ENCODE assay signal across 15 mouse cellular contexts in the genomic region with DNA sequence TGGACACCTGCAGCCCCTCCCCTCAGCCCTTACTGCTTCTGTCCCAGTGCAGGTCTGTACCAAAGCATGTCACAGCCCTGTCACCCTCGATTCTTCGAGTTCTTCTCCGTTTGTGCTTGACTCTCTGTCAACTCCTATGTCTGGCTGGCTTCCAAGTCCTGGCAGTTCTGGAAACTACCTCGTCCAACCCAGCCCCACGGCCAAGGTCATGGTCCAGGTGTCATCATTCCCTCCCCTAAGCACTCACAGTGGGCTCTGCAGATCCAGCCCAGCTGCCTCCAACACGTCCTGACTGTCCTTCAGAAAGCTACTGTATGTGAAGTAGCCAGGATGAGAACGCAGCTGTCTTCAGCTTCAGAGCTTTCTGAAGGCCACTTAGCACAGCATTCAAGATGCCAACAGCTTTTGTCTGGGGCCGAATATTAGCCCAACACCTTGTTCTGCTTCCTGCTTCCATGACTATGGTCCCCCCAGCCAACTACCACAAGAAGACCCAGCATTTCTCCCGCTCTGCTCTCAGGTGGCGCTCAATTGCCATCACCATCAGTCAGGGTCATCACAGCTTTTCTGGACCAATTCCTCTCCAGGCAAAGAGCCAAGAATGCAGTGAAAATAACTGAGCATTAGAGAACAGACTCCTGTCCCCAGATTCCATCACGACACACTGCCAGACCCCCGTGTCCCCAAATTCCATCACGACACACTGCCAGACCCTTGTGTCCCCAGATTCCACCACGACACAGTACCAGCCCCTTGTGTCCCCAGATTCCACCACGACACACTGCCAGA. TPM values are rescaled to one million over a fixed set of nuclear protein-coding genes. Genes with fewer than 3 reads are reported as not detected.
DNase-seq lines count a peak whose midpoint lies in the region; ATAC-seq and TF ChIP-seq lines count a peak whose summit lies in the region.
"Had no signal": no experiment of that assay in that cellular context is flagged by ENCODE, and none has a peak within 500 bp of the region (broad histone marks: within the 10 kb centered on the region; RNA-seq: fewer than 3 reads in every experiment).

No protein-coding gene starts in this region.

- no peaks in the 10 kb centered on the region for H3K4me1 ChIP-seq in hindbrain, postnatal 0 days (ENCODE audit: insufficient read depth, low read length)
- no peaks in the 10 kb centered on the region for H3K4me1 ChIP-seq in hindbrain, embryonic 14.5 days (replicated peaks; ENCODE audit: control insufficient read depth, insufficient read depth, low read length)
- no peaks in the 10 kb centered on the region for H3K4me1 ChIP-seq in midbrain, postnatal 0 days (ENCODE audit: insufficient read depth, low read length)
- no peaks in the 10 kb centered on the region for H3K4me1 ChIP-seq in midbrain, embryonic 14.5 days (ENCODE audit: control insufficient read depth, insufficient read depth, low read length)
- H3K4me1 ChIP-seq in forebrain, embryonic 13.5 days = no peaks in the 10 kb centered on the region
- H3K4me1 ChIP-seq: embryonic facial prominence, embryonic 13.5 days; forebrain, embryonic 10.5 days; megakaryocyte, embryonic 14.5 days; neural tube, embryonic 12.5 days had no signal

- peaks cover 22% of the 10 kb centered on the region for H3K36me3 ChIP-seq in hindbrain, postnatal 0 days (ENCODE audit: insufficient read depth, low read length)
- peaks cover 97% of the 10 kb centered on the region for H3K36me3 ChIP-seq in hindbrain, embryonic 14.5 days (replicated peaks; ENCODE audit: control insufficient read depth, insufficient read depth)
- peaks cover 59% of the 10 kb centered on the region for H3K36me3 ChIP-seq in midbrain, postnatal 0 days (ENCODE audit: insufficient read depth, low read length)
- peaks cover 93% of the 10 kb centered on the region for H3K36me3 ChIP-seq in midbrain, embryonic 14.5 days (ENCODE audit: control insufficient read depth, insufficient read depth, low read length)
- peaks cover 92% of the 10 kb centered on the region for H3K36me3 ChIP-seq in forebrain, embryonic 13.5 days (ENCODE audit: poor library complexity, severe bottlenecking)

- no peak overlapping the region for H3K4me3 ChIP-seq in hindbrain, postnatal 0 days (ENCODE audit: low read length)
- no peak overlapping the region for H3K4me3 ChIP-seq in hindbrain, embryonic 14.5 days (replicated peaks; ENCODE audit: low read length)
- no peak overlapping the region for H3K4me3 ChIP-seq in midbrain, postnatal 0 days (ENCODE audit: low read depth, low read length)
- H3K4me3 ChIP-seq in midbrain, embryonic 14.5 days (replicated peaks; ENCODE audit: low read depth, low read length) = no peak overlapping the region
- no peak overlapping the region for H3K4me3 ChIP-seq in forebrain, embryonic 13.5 days
- H3K4me3 ChIP-seq: embryonic facial prominence, embryonic 13.5 days; forebrain, embryonic 10.5 days; left cerebral cortex, adult 2 months; megakaryocyte, embryonic 14.5 days; neural tube, embryonic 12.5 days had no signal

- H3K27ac ChIP-seq in hindbrain, postnatal 0 days = no peak overlapping the region
- no peak overlapping the region for H3K27ac ChIP-seq in hindbrain, embryonic 14.5 days
- no peak overlapping the region for H3K27ac ChIP-seq in midbrain, postnatal 0 days (ENCODE audit: low read depth, low read length)
- no peak overlapping the region for H3K27ac ChIP-seq in midbrain, embryonic 14.5 days (replicated peaks; ENCODE audit: low read depth, low read length)
- H3K27ac ChIP-seq in forebrain, embryonic 13.5 days = no peak overlapping the region
- H3K27ac ChIP-seq: embryonic facial prominence, embryonic 13.5 days; forebrain, embryonic 10.5 days; left cerebral cortex, adult 2 months; neural tube, embryonic 12.5 days had no signal

- 74% methylated on average over 15 of the region's 15 CpGs for WGBS in hindbrain, postnatal 0 days
- 86% methylated on average over 15 of the region's 15 CpGs for WGBS in hindbrain, embryonic 14.5 days
- 81% methylated on average over 15 of the region's 15 CpGs for WGBS in midbrain, postnatal 0 days
- WGBS in midbrain, embryonic 14.5 days = 90% methylated on average over 15 of the region's 15 CpGs
- WGBS in forebrain, embryonic 13.5 days = 89% methylated on average over 15 of the region's 15 CpGs

- no peak for TF ChIP-seq CTCF in hindbrain, postnatal 0 days (IDR thresholded peaks at IDR 0.05; ENCODE audit: low read depth)
- no peak for TF ChIP-seq CTCF in midbrain, postnatal 0 days (IDR thresholded peaks at IDR 0.05)

- H3K4me2 ChIP-seq in hindbrain, postnatal 0 days (ENCODE audit: low read depth, low read length) = no peak overlapping the region
- H3K4me2 ChIP-seq in hindbrain, embryonic 14.5 days (replicated peaks) = no peak overlapping the region
- no peak overlapping the region for H3K4me2 ChIP-seq in midbrain, postnatal 0 days (ENCODE audit: low read depth, low read length, poor library complexity, severe bottlenecking)
- no peak overlapping the region for H3K4me2 ChIP-seq in midbrain, embryonic 14.5 days (ENCODE audit: low read length)
- H3K4me2 ChIP-seq in forebrain, embryonic 13.5 days = no peak overlapping the region
- H3K4me2 ChIP-seq: embryonic facial prominence, embryonic 13.5 days; neural tube, embryonic 12.5 days had no signal

- no peak for ATAC-seq in hindbrain, postnatal 0 days
- no peak for ATAC-seq in hindbrain, embryonic 14.5 days (ENCODE audit: low FRiP score)
- no peak for ATAC-seq in midbrain, postnatal 0 days (ENCODE audit: low FRiP score)
- no peak for ATAC-seq in midbrain, embryonic 14.5 days (ENCODE audit: low FRiP score, low TSS enrichment)
- no peak for ATAC-seq in forebrain, embryonic 13.5 days
- ATAC-seq: Patski had no signal

- no peaks in the 10 kb centered on the region for H3K27me3 ChIP-seq in hindbrain, postnatal 0 days (ENCODE audit: insufficient read depth, low read length)
- H3K27me3 ChIP-seq in hindbrain, embryonic 14.5 days (ENCODE audit: control insufficient read depth, insufficient read depth, low read length) = no peaks in the 10 kb centered on the region
- H3K27me3 ChIP-seq in midbrain, postnatal 0 days (ENCODE audit: insufficient read depth, low read length) = no peaks in the 10 kb centered on the region
- H3K27me3 ChIP-seq in midbrain, embryonic 14.5 days (ENCODE audit: control insufficient read depth, insufficient read depth, low read length) = no peaks in the 10 kb centered on the region
- no peaks in the 10 kb centered on the region for H3K27me3 ChIP-seq in forebrain, embryonic 13.5 days
- H3K27me3 ChIP-seq: embryonic facial prominence, embryonic 13.5 days; neural tube, embryonic 12.5 days; Patski had no signal

- DNase-seq in cerebellum, postnatal 14 days = peak; percentile 76 to 78
- DNase-seq in cerebellum, adult 9-10 months = no peak
- peak; percentile 47 for DNase-seq in hindbrain, postnatal 0 days (ENCODE audit: low spot score)
- no peak for DNase-seq in hindbrain, embryonic 14.5 days (ENCODE audit: low spot score)
- peak; percentile 46 for DNase-seq in midbrain, postnatal 0 days (ENCODE audit: low spot score)
- DNase-seq in midbrain, embryonic 14.5 days = no peak
- no peak for DNase-seq in left cerebral cortex, postnatal 36 days (ENCODE audit: low spot score in 2 of 2)
- DNase-seq: cerebellum, adult 11 months had no signal

- no peaks in the 10 kb centered on the region for H3K9me3 ChIP-seq in hindbrain, postnatal 0 days (ENCODE audit: low read length)
- H3K9me3 ChIP-seq in hindbrain, embryonic 14.5 days (ENCODE audit: control insufficient read depth, low read length) = no peaks in the 10 kb centered on the region
- H3K9me3 ChIP-seq in midbrain, postnatal 0 days (ENCODE audit: low read length) = no peaks in the 10 kb centered on the region
- no peaks in the 10 kb centered on the region for H3K9me3 ChIP-seq in midbrain, embryonic 14.5 days (ENCODE audit: control insufficient read depth, low read length)
- H3K9me3 ChIP-seq in forebrain, embryonic 13.5 days (replicated peaks) = no peaks in the 10 kb centered on the region
- H3K9me3 ChIP-seq: embryonic facial prominence, embryonic 13.5 days; forebrain, embryonic 10.5 days; megakaryocyte, embryonic 14.5 days; neural tube, embryonic 12.5 days had no signal

- intact Hi-C loops in left cerebral cortex, postnatal 36 days (cut with DNase I) = no loop called here

- no peak overlapping the region for H3K9ac ChIP-seq in hindbrain, postnatal 0 days (replicated peaks; ENCODE audit: low read length)
- H3K9ac ChIP-seq in hindbrain, embryonic 14.5 days = no peak overlapping the region
- no peak overlapping the region for H3K9ac ChIP-seq in midbrain, postnatal 0 days (replicated peaks; ENCODE audit: low read length, poor library complexity, severe bottlenecking)
- no peak overlapping the region for H3K9ac ChIP-seq in midbrain, embryonic 14.5 days (replicated peaks; ENCODE audit: low read length)
- no peak overlapping the region for H3K9ac ChIP-seq in forebrain, embryonic 13.5 days
- H3K9ac ChIP-seq: embryonic facial prominence, embryonic 13.5 days; neural tube, embryonic 12.5 days had no signal

RNA-seq across cellular contexts. Expression of gene Vash2, which starts 13.9 kb away (rescaled TPM):
- 38.5 and 40.9 TPM in 2 replicates for total RNA-seq in hindbrain, postnatal 0 days (2014; rRNA removed)
- 46.6 and 47.4 TPM in 2 replicates for polyA plus RNA-seq in hindbrain, postnatal 0 days (2015; fragmentation: Nextera tagmentation; extraction: Ambion mirVana)
- polyA plus RNA-seq in hindbrain, embryonic 14.5 days (2014; fragmentation: Nextera tagmentation; extraction: Ambion mirVana) = 102 and 109 TPM in 2 replicates
- total RNA-seq in midbrain, postnatal 0 days (2014; rRNA removed) = 46.1 and 51.2 TPM in 2 replicates
- 48.8 and 49.5 TPM in 2 replicates for polyA plus RNA-seq in midbrain, postnatal 0 days (2015; fragmentation: Nextera tagmentation; extraction: Ambion mirVana)
- polyA plus RNA-seq in midbrain, embryonic 14.5 days (2014; fragmentation: Nextera tagmentation; extraction: Ambion mirVana) = 82.8 and 102 TPM in 2 replicates
- polyA plus RNA-seq in forebrain, embryonic 13.5 days (2015; fragmentation: Nextera tagmentation; extraction: Ambion mirVana) = 57.6 and 62.6 TPM in 2 replicates
- total RNA-seq in left cerebral cortex, postnatal 36 days (2021) = 1 to 10 TPM; 2.0 to 2.1 TPM

RNA-seq across cellular contexts. Expression of gene Angel2, which starts 40.3 kb away (rescaled TPM):
- 25.3 and 28.4 TPM in 2 replicates for total RNA-seq in hindbrain, postnatal 0 days (2014; rRNA removed)
- polyA plus RNA-seq in hindbrain, postnatal 0 days (2015; fragmentation: Nextera tagmentation; extraction: Ambion mirVana) = 39.4 and 40.2 TPM in 2 replicates
- 48.2 and 52.7 TPM in 2 replicates for polyA plus RNA-seq in hindbrain, embryonic 14.5 days (2014; fragmentation: Nextera tagmentation; extraction: Ambion mirVana)
- 31.4 and 40.1 TPM in 2 replicates for total RNA-seq in midbrain, postnatal 0 days (2014; rRNA removed)
- polyA plus RNA-seq in midbrain, postnatal 0 days (2015; fragmentation: Nextera tagmentation; extraction: Ambion mirVana) = 40.4 and 41.6 TPM in 2 replicates
- polyA plus RNA-seq in midbrain, embryonic 14.5 days (2014; fragmentation: Nextera tagmentation; extraction: Ambion mirVana) = 49.3 and 60.1 TPM in 2 replicates
- polyA plus RNA-seq in forebrain, embryonic 13.5 days (2015; fragmentation: Nextera tagmentation; extraction: Ambion mirVana) = 58.8 and 60.2 TPM in 2 replicates
- total RNA-seq in left cerebral cortex, postnatal 36 days (2021) = 10 to 100 TPM; 52.6 to 58.6 TPM

RNA-seq across cellular contexts. Expression of gene Rps6kc1, which starts 53.6 kb away (rescaled TPM):
- total RNA-seq in hindbrain, postnatal 0 days (2014; rRNA removed) = 35.9 and 40.8 TPM in 2 replicates
- polyA plus RNA-seq in hindbrain, postnatal 0 days (2015; fragmentation: Nextera tagmentation; extraction: Ambion mirVana) = 19.6 and 21.0 TPM in 2 replicates
- polyA plus RNA-seq in hindbrain, embryonic 14.5 days (2014; fragmentation: Nextera tagmentation; extraction: Ambion mirVana) = 27.7 and 36.4 TPM in 2 replicates
- total RNA-seq in midbrain, postnatal 0 days (2014; rRNA removed) = 44.7 and 47.9 TPM in 2 replicates
- polyA plus RNA-seq in midbrain, postnatal 0 days (2015; fragmentation: Nextera tagmentation; extraction: Ambion mirVana) = 26.9 and 28.6 TPM in 2 replicates
- 29.8 and 31.0 TPM in 2 replicates for polyA plus RNA-seq in midbrain, embryonic 14.5 days (2014; fragmentation: Nextera tagmentation; extraction: Ambion mirVana)
- polyA plus RNA-seq in forebrain, embryonic 13.5 days (2015; fragmentation: Nextera tagmentation; extraction: Ambion mirVana) = 20.2 and 22.4 TPM in 2 replicates
- 100 to 1,000 TPM; 108 to 116 TPM for total RNA-seq in left cerebral cortex, postnatal 36 days (2021)

Comparison
In these comparisons a context has a peak if more than half of its experiments do, and no peak if none do; other contexts are left out.
1. DNase-seq: peak in cerebellum, postnatal 14 days (2 of 2), hindbrain, postnatal 0 days (single experiment) and midbrain, postnatal 0 days (single experiment); none in cerebellum, adult 9-10 months (single experiment), hindbrain, embryonic 14.5 days (single experiment), midbrain, embryonic 14.5 days (single experiment) and left cerebral cortex, postnatal 36 days (0 of 2).